Mouse (Mus musculus) bone marrow macrophage, adult 2 months (primary cell): ENCODE results near the gene Zfp768.

Experiments
- CTCF ChIP-seq: IDR thresholded peaks from 2 replicates; pipeline ENCODE4 v1.5.1; 2012; ENCODE audit warnings: low read depth, mild to moderate bottlenecking, low read length, moderate library complexity
- POLR2A ChIP-seq: IDR thresholded peaks from 2 replicates; pipeline ENCODE4 v1.6.1; 2012; ENCODE audit warnings: mild to moderate bottlenecking, low read depth, low read length, borderline replicate concordance

DNA sequence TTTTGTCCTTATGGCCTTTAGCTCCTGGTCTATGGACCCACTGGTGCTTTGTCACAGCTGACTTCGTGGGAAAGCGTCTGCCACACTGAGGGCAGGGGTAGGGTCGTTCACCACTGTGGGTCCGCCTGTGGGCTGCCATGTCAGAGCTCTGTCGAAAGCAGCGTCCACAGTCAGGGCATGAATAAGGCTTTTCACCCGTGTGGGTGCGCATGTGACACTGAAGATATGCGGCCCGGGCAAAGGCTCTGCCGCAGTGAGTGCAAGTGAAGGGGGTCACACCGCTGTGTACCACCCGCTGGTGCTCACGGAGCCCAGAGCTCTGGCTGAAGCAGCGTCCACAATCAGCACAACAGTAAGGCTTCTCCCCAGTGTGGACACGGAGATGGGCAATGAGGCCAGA is 46.1 kb upstream of the Zfp768 start:
- no peak for TF ChIP-seq POLR2A
- TF ChIP-seq CTCF, result no peak
